Mouse (Mus musculus) heart, postnatal 36 days (tissue): ENCODE results near the gene Cldn5. TPM values are rescaled to one million over a fixed set of nuclear protein-coding genes. Genes with fewer than 3 reads are reported as not detected.

ENCODE experiments used
- total RNA-seq, 2 experiments: library from RNA; stranded (reverse); gene quantifications; 2 replicates each; pipeline ENCODE4 v1.2.3; 2021

Cldn5 gene
- total RNA-seq, 2 experiments from 2014 or later, result 37.2 to 45.9 TPM

Other genes starting within 250 kb of the Cldn5 start
- gene Tbx1, start 186.2 kb upstream of the Cldn5 start, total RNA-seq, result 1 to 10 TPM in 1 of 2 experiments, under 1 TPM in 1; 0.51 to 2.2 TPM
- 1 to 10 TPM; 1.2 TPM for gene Gp1bb, start 154.4 kb upstream of the Cldn5 start, total RNA-seq
- gene Gm49601, start 150.4 kb upstream of the Cldn5 start, total RNA-seq, result 1 to 10 TPM in 1 of 2 experiments, under 1 TPM in 1; 0.60 to 1.6 TPM
- 1 to 10 TPM; 3.7 to 3.8 TPM for gene Sept5, start 146.9 kb upstream of the Cldn5 start, total RNA-seq
- gene Ufd1, start 34.9 kb downstream of the Cldn5 start, total RNA-seq, result 10 to 100 TPM; 48.8 to 58.1 TPM
- gene Cdc45, start 35.1 kb downstream of the Cldn5 start, total RNA-seq, result 1 to 10 TPM; 2.7 to 3.6 TPM
- 10 to 100 TPM; 21.8 to 25.6 TPM for gene 2510002D24Rik, start 59.7 kb downstream of the Cldn5 start, total RNA-seq
- gene Gm28539, start 59.7 kb downstream of the Cldn5 start, total RNA-seq, result 1 to 10 TPM in 1 of 2 experiments, not detected in 1; 2.4 TPM
- 10 to 100 TPM; 55.4 to 59.0 TPM for gene Mrpl40, start 100.0 kb downstream of the Cldn5 start, total RNA-seq
- 10 to 100 TPM; 20.0 to 24.9 TPM for gene Hira, start 100.2 kb downstream of the Cldn5 start, total RNA-seq